Mouse (Mus musculus) cortical plate, adult 2 months (tissue): ENCODE results near the gene Psmg3.

Experiments used
- CTCF ChIP-seq: fragments of 200-500 bp; IDR thresholded peaks from 2 replicates; pipeline ENCODE4 v1.5.1; 2011; ENCODE audit warnings: mild to moderate bottlenecking, control low read depth, low read length; ENCODE audit not compliant: insufficient read depth; ENCODE audit errors: extremely low read depth
- POLR2A ChIP-seq: fragments of 200-500 bp; IDR thresholded peaks from 2 replicates; pipeline ENCODE4 v1.6.1; 2011; ENCODE audit warnings: mild to moderate bottlenecking, low read length, control low read depth; ENCODE audit not compliant: insufficient read depth; ENCODE audit errors: extremely low read depth

DNA sequence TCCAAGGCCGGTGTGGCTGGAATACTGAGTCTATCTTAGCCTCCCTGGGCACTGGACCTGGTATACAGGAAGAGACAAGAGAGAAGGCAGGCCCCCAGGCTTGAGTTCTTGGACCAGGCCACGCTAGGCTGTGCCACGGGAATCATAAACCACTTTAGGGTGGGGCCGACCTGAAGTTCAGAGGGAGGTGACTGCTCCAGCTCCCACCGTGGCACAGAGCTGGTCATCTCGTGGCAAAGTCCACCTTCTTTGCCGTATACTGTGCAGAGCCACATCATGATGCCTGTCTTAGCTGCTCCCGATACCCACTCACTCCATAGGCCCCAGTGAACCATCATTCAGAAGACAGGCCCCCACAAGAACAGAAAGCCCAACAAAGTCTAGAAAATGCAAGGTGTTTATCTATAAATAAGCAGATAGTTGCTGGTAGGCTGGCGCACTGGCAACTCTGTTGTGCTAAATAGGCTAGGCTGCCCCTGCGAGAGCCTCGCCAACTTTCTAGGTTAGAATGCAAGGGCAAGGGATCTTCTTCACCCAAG, 22.0 kb downstream of the Psmg3 start:
- TF ChIP-seq POLR2A (no peak), CTCF (no peak)
